Mouse (Mus musculus) Patski (cell line): ENCODE data around the gene Nin. TPM values are rescaled to one million over a fixed set of nuclear protein-coding genes. Genes with fewer than 3 reads are reported as not detected.
"Not testable (repeated sequence)": the region's sequence is repeated elsewhere in the genome, so short reads cannot be mapped to it uniquely, and the experiment has no call there.

Source experiments
- ATAC-seq: fragments of 100-300 bp; one replicate; pipeline ENCODE4 v1.8.0; 2021
- CTCF ChIA-PET: fragments of 350-600 bp; sonication (Branson Sonifier 250); formaldehyde crosslinking; loops from one replicate; lab custom pipeline; 2022; ENCODE audit warnings: inconsistent platforms; lab: Charles Lee
- POLR2A ChIA-PET: fragments of 350-600 bp; sonication (Branson Sonifier 250); formaldehyde crosslinking; loops from one replicate; lab custom pipeline; 2022; ENCODE audit warnings: antibody characterized with exemption, inconsistent platforms; lab: Charles Lee
- DNase-seq: peaks from one replicate; pipeline ENCODE4 v3.0.0-alpha.2; 2011; ENCODE audit warnings: low read depth, low spot score
- H3K27me3 ChIP-seq: fragments of 371-371 bp; one replicate; pipeline ENCODE4 v1.5.1; 2021
- CTCF ChIP-seq: fragments of 100-300 bp; IDR thresholded peaks from one replicate; pipeline ENCODE4 v1.5.1; 2021
- in situ Hi-C: fragments of 300-500 bp; cut with MboI; formaldehyde crosslinking; loops from 3 replicates; pipeline ENCODE4 v1.11.1; 2018; ENCODE audit warnings: low pct_unique_long_range_greater_than_20kb, mixed read lengths
- polyA plus RNA-seq: library from polyadenylated mRNA; unstranded; gene quantifications from one replicate; pipeline ENCODE4 v1.2.3, GENCODE M21; 2021

Gene Nin
- polyA plus RNA-seq, result 29.7 TPM

DNA sequence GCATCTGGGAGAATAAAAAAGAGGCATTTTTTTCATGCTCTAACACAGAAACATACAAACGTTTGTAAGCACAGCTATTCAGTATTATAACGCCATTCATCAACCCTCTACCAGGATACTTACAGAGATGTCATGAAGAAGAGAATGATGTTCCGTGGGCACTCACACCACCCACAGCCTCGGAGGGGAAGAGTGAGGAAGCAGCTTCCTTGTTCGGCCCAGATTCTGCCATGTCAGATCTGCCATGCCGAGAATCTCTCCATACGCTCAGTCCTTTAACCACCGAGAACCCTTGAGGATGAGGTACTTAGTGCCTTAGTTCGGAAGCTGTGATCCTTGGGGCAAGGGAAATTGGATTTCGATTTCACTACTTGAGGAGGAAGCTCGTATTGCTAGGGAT is at the start of gene Nin:
TSS of gene Nin (minus strand) at position 367 of the 400 bp plus-strand sequence.
- in situ Hi-C loops, result no loop called here
- no peak for DNase-seq
- ChIA-PET POLR2A (no interaction called here), CTCF (no interaction called here)
- TF ChIP-seq CTCF, result no peak
- H3K27me3 ChIP-seq, result no peaks in the 10 kb centered on the region
- ATAC-seq, result no peak

GRCm38 (mm10) chr12:70161057-70161456 is 47.5 kb upstream of the Nin start:
- POLR2A ChIA-PET, result no interaction called here
- no peak for ATAC-seq

GRCm38 (mm10) chr12:70157292-70158066 is 44.0 kb upstream of the Nin start:
- ChIA-PET CTCF (no interaction called here), POLR2A (interaction anchor here (0.6 kb wide), 1 partner anchor 915 kb away, joined by 4 read pairs; no protein-coding TSS in a partner anchor)
- no peak for TF ChIP-seq CTCF
- H3K27me3 ChIP-seq, result no peaks in the 10 kb centered on the region
- in situ Hi-C loops, result no loop called here
- no peak for ATAC-seq
- peak; percentile 24 for DNase-seq

More at GRCm38 (mm10) chr12:70161057-70161456, 47.5 kb upstream of the Nin start:
- DNase-seq, result no peak
- in situ Hi-C loops, result no loop called here
- H3K27me3 ChIP-seq, result no peaks in the 10 kb centered on the region
- no peak for TF ChIP-seq CTCF
- CTCF ChIA-PET, result no interaction called here

- no peaks in the 10 kb centered on the region for H3K27me3 ChIP-seq
- in situ Hi-C loops, result no loop called here
- no peak for TF ChIP-seq CTCF
- no peak for ATAC-seq
- DNase-seq, result no peak
- ChIA-PET CTCF (no interaction called here), POLR2A (no interaction called here)
Observed at GRCm38 (mm10) chr12:70156222-70156621, 42.7 kb upstream of the Nin start.

DNA sequence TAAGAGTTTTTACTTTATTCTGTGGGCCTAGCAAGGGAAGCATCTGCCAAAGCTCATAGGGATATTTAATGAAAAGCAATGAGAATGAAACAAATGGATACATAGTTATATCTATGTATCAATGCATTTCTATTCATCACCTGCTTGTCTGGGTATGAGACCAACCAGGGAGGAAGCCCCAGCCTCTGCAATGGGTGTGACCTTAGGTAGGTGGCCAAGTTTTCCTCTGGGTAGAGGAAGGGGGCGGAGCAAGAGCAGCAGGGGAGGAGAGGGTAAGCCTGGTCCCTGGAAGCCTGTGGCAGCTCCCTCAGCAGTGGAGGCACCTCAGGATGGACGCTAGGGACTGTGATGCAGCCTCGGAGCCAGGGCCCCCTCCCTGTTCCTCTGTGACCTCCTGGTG is 40.3 kb upstream of the Nin start, which contains the start of gene Abhd12b:
TSS of gene Abhd12b (plus strand) at position 301 of the 400 bp plus-strand sequence.
- POLR2A ChIA-PET, result no interaction called here
- ATAC-seq, result no peak
- DNase-seq, result no peak
- H3K27me3 ChIP-seq, result no peaks in the 10 kb centered on the region
- TF ChIP-seq CTCF, result no peak
- CTCF ChIA-PET, result no interaction called here
- in situ Hi-C loops, result no loop called here

DNA sequence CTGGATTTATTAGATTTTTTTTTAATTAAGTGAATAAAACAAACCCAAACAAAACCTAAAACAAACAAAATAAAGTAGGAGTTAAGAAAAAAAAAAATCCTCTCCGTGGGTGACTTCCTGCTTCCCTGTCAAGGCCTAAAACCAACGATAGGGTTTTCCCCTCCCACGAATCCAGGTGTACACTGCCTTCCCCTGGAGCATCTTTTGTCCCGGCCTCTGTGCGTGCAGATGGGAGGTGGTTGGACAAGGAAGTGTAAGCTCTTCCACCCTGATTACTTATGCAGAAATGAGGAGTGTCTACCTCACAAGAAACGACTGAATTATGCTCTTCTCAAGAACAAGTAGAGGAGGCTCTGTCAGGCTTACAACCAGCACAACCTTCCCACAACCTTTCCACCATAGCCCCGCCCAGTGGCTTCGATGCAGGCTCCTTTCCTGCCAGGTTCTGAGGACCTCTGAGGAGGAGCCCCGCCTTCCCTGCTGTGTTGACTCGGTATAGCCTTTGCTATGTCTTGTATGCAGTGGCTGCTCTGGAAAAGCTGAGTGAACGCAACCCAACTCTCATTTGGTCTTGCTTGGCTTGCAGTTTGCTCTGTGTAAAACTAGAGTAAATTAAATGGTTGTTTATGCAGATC is 35.2 kb upstream of the Nin start:
- DNase-seq, result no peak
- ChIA-PET CTCF (no interaction called here), POLR2A (no interaction called here)
- no peaks in the 10 kb centered on the region for H3K27me3 ChIP-seq
- no peak for TF ChIP-seq CTCF
- in situ Hi-C loops, result no loop called here
- no peak for ATAC-seq

GRCm38 (mm10) chr12:70147986-70148630 is 34.6 kb upstream of the Nin start:
- POLR2A ChIA-PET, result no interaction called here
- in situ Hi-C loops, result no loop called here
- TF ChIP-seq CTCF, result no peak
- ATAC-seq, result no peak
- CTCF ChIA-PET, result interaction anchor here (1.0 kb wide), 1 partner anchor 43 kb away, joined by 3 read pairs; no protein-coding TSS in a partner anchor
- DNase-seq, result no peak
- no peaks in the 10 kb centered on the region for H3K27me3 ChIP-seq

DNA sequence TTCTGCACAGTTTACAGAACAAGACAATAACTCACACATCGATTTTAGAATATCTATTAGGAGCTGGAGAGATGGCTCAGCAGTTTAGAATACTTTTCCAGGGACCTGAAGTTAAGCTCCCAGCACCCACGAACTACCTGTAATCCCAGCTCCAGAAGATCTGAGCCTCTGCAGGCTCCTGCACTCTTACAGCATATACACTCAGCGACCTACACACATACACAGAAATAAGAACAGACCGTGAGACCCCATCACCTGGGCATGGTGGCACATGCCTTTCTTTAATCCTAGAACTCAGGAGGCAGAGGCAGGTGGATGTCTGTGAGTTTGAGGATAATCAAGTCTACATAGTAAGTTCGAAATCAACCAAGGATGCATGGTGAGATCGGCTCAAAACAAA is 32.1 kb upstream of the Nin start:
- ATAC-seq (no peak), DNase-seq (no peak)
- ChIA-PET CTCF (interaction anchor here (0.8 to 1.5 kb wide), 7 partner anchors 9 to 227 kb away, joined by 3 to 4 read pairs (median 4); no protein-coding TSS in a partner anchor), POLR2A (no interaction called here)
- TF ChIP-seq CTCF, result no peak
- in situ Hi-C loops, result no loop called here
- H3K27me3 ChIP-seq, result no peaks in the 10 kb centered on the region

- in situ Hi-C loops, result loop anchor here (5.0 kb wide), 3 partner anchors 78 to 218 kb away; no protein-coding TSS in a partner anchor
- ChIA-PET CTCF (interaction anchor here (0.8 to 1.5 kb wide), 7 partner anchors 9 to 226 kb away, joined by 3 to 4 read pairs (median 4); no protein-coding TSS in a partner anchor), POLR2A (interaction anchor here (0.5 kb wide), 1 partner anchor 479 kb away, joined by 3 read pairs; no protein-coding TSS in a partner anchor)
- no peak for ATAC-seq
- peak; percentile 66 for TF ChIP-seq CTCF
- peak; percentile 19 for DNase-seq
- H3K27me3 ChIP-seq, result no peaks in the 10 kb centered on the region
Observed at GRCm38 (mm10) chr12:70144637-70145448, 31.3 kb upstream of the Nin start.

- CTCF ChIA-PET, DNase-seq, POLR2A ChIA-PET, H3K27me3 ChIP-seq, ATAC-seq: not testable (repeated sequence)
- in situ Hi-C loops, result loop anchor here (5.0 kb wide), 3 partner anchors 77 to 217 kb away; no protein-coding TSS in a partner anchor
Observed at GRCm38 (mm10) chr12:70144106-70144587, 30.6 kb upstream of the Nin start.
